Mouse (Mus musculus): Measurements from ENCODE around the gene Trp53rkb.

- TF ChIP-seq CTCF (IDR thresholded peaks at IDR 0.05; ENCODE audit: borderline replicate concordance, control insufficient read depth, extremely low read depth, insufficient read depth, low read length, poor library complexity) (no peak), POLR2A (IDR thresholded peaks at IDR 0.05; ENCODE audit: control insufficient read depth, extremely low read depth, insufficient read depth, low read length, poor library complexity) (no peak)
Measured at GRCm38 (mm10) chr2:166743504-166743903, 48.8 kb upstream of the Trp53rkb start.
